Comparison of ENCODE assay signal across 13 mouse cellular contexts in the genomic region with DNA sequence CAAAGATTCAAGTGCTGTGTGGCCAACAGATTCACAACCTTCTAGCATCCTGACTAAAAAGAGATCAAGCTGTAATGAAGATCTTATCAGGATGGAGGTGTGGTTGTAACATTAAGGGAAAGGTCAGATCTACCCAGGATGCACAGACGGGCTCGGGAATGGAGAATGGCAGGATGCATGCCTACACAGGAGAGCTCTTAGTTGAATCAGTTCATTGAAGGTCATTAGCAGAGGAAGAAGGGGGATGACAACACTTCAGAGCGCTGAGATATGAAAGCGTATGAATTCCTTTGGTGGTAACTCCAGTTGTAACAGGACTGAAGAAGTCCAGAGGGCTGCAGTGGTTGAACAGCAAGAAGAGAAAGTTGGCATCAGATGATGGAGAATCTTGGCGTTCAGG. TPM values are rescaled to one million over a fixed set of nuclear protein-coding genes. Genes with fewer than 3 reads are reported as not detected.
"Had no signal": no experiment of that assay in that cellular context is flagged by ENCODE, and none has a peak within 500 bp of the region (broad histone marks: within the 10 kb centered on the region; RNA-seq: fewer than 3 reads in every experiment).

No protein-coding gene starts in this region.

- DNase-seq: left cerebral cortex, postnatal 4 days; liver; liver, embryonic 13.5 days; liver, postnatal 0 days; lung, adult 18-20 months; lung, adult 2 months; lung, embryonic 14.5 days; lung, postnatal 10 days; lung, postnatal 14 days; lung, postnatal 36 days; lung, postnatal 4 days; midbrain, embryonic 14.5 days had no signal

RNA-seq across cellular contexts. Expression of a gene that starts 27.1 kb away (rescaled TPM):
- total RNA-seq: megakaryocyte-erythroid progenitor cell, adult 5-6 weeks had no signal
